Mouse (Mus musculus) neural tube, embryonic 13.5 days (tissue): ENCODE data around the gene Hbq1b. TPM values are rescaled to one million over a fixed set of nuclear protein-coding genes. Genes with fewer than 3 reads are reported as not detected.
"Not testable (repeated sequence)": the region's sequence is repeated elsewhere in the genome, so short reads cannot be mapped to it uniquely, and the experiment has no call there.

Experiments
- ATAC-seq: fragments of 200-750 bp; cut with Nextera tagmentation; 2 replicates; pipeline ENCODE4 v1.8.0; 2017; ENCODE audit warnings: low read depth, mild to moderate bottlenecking, moderate TSS enrichment, moderate library complexity
- H3K27ac ChIP-seq: fragments of 300-500 bp; sonication (generic); replicated peaks from 2 replicates; pipeline ENCODE4 v1.5.1; 2015; ENCODE audit warnings: moderate library complexity, mild to moderate bottlenecking, inconsistent platforms
- H3K27me3 ChIP-seq: fragments of 300-500 bp; sonication (generic); 2 replicates; pipeline ENCODE4 v1.6.1; 2015; ENCODE audit warnings: mild to moderate bottlenecking, inconsistent platforms
- H3K36me3 ChIP-seq: fragments of 300-500 bp; sonication (generic); 2 replicates; pipeline ENCODE4 v1.6.1; 2015; ENCODE audit warnings: mild to moderate bottlenecking, inconsistent platforms
- H3K4me1 ChIP-seq: fragments of 300-500 bp; sonication (generic); replicated peaks from 2 replicates; pipeline ENCODE4 v1.6.1; 2015; ENCODE audit warnings: inconsistent platforms
- H3K4me2 ChIP-seq: fragments of 300-500 bp; sonication (generic); 2 replicates; pipeline ENCODE4 v1.6.1; 2015; ENCODE audit warnings: inconsistent platforms, mild to moderate bottlenecking, moderate library complexity
- H3K4me3 ChIP-seq: fragments of 300-500 bp; sonication (generic); 2 replicates; pipeline ENCODE4 v1.5.1; 2015; ENCODE audit warnings: mild to moderate bottlenecking, inconsistent platforms
- H3K9ac ChIP-seq: fragments of 300-500 bp; sonication (generic); 2 replicates; pipeline ENCODE4 v1.6.1; 2015; ENCODE audit warnings: moderate library complexity, mild to moderate bottlenecking, inconsistent platforms
- H3K9me3 ChIP-seq: fragments of 300-500 bp; sonication (generic); 2 replicates; pipeline ENCODE4 v1.6.1; 2016; ENCODE audit warnings: inconsistent platforms
- WGBS: fragments of 180-500 bp; shearing (Covaris S2); methylation state at CpG from one replicate; pipeline ENCODE4 v1.1.7; 2015; 5-methylcytosine and 5-hydroxymethylcytosine counted together
- polyA plus RNA-seq: library from polyadenylated mRNA; unstranded; fragments of >200 nt; fragmentation: Nextera tagmentation; extraction: Ambion mirVana; gene quantifications from 2 replicates; pipeline ENCODE4 v1.2.1, GENCODE M21; 2015

The Hbq1b gene
- polyA plus RNA-seq, 1 experiment from 2014 or later, result 3.0 TPM

GRCm38 (mm10) chr11:32271178-32271577 lies 15.6 kb upstream of the Hbq1b start:
- Histone ChIP-seq H3K4me2 (no peak overlapping the region), H3K36me3 (no peaks in the 10 kb centered on the region), H3K4me3 (no peak overlapping the region), H3K9ac (no peak overlapping the region), H3K4me1 (peaks cover 12% of the 10 kb centered on the region), H3K27ac (no peak overlapping the region), H3K27me3 (0 out of 2 replicates have a peak, but pooled peaks cover 5% of the 10 kb centered on the region), H3K9me3 (no peaks in the 10 kb centered on the region)
- no peak for ATAC-seq
- WGBS, result 57% methylated on average over 4 of the region's 4 CpGs

- no peak within 1 kb of the TSS for H3K4me2 ChIP-seq
- H3K27ac ChIP-seq, result no peak within 1 kb of the TSS
- WGBS, result 69% methylated on average over 3 of the region's 3 CpGs
- no peak within 1 kb of the TSS for H3K9ac ChIP-seq
- H3K27me3 ChIP-seq, result peaks cover 15% of the 10 kb centered on the region; the same call in 1 of the 2 replicates
- no peak within 1 kb of the TSS for H3K4me3 ChIP-seq
- no peaks in the 10 kb centered on the region for H3K36me3 ChIP-seq
- no peaks in the 10 kb centered on the region for H3K4me1 ChIP-seq
- H3K9me3 ChIP-seq, result no peaks in the 10 kb centered on the region
- ATAC-seq, result no peak
Observed at GRCm38 (mm10) chr11:32276347-32276746, 10.4 kb upstream of the Hbq1b start, which contains the start of gene Hba-x. Hba-x (plus strand) TSS chr11:32276400.

- Histone ChIP-seq H3K27me3 (peaks cover 17% of the 10 kb centered on the region; the same call in 1 of the 2 replicates), H3K4me1 (no peaks in the 10 kb centered on the region), H3K9me3 (no peaks in the 10 kb centered on the region), H3K4me2 (no peak overlapping the region), H3K4me3 (no peak overlapping the region), H3K9ac (no peak overlapping the region), H3K36me3 (no peaks in the 10 kb centered on the region), H3K27ac (no peak overlapping the region)
- 73% methylated on average over 21 of the region's 21 CpGs for WGBS
- ATAC-seq, result no peak
Observed at GRCm38 (mm10) chr11:32277736-32278457, 8.9 kb upstream of the Hbq1b start.

GRCm38 (mm10) chr11:32278458-32278957 lies 8.3 kb upstream of the Hbq1b start:
- ATAC-seq, result no peak
- H3K27ac ChIP-seq, result no peak overlapping the region
- no peaks in the 10 kb centered on the region for H3K4me1 ChIP-seq
- H3K36me3 ChIP-seq, result no peaks in the 10 kb centered on the region
- H3K9me3 ChIP-seq, result no peaks in the 10 kb centered on the region
- H3K4me2 ChIP-seq, result no peak overlapping the region
- 79% methylated on average over 12 of the region's 12 CpGs for WGBS
- peaks cover 17% of the 10 kb centered on the region; the same call in 1 of the 2 replicates for H3K27me3 ChIP-seq
- no peak overlapping the region for H3K9ac ChIP-seq
- H3K4me3 ChIP-seq, result no peak overlapping the region

- peaks cover 17% of the 10 kb centered on the region; the same call in 1 of the 2 replicates for H3K27me3 ChIP-seq
Observed at GRCm38 (mm10) chr11:32280646-32281045, 6.1 kb upstream of the Hbq1b start.

GRCm38 (mm10) chr11:32281416-32282144 lies 5.2 kb upstream of the Hbq1b start:
- Histone ChIP-seq H3K4me1 (no peaks in the 10 kb centered on the region), H3K9me3 (no peaks in the 10 kb centered on the region), H3K27ac (no peak overlapping the region; the same call in 1 of the 2 replicates), H3K9ac (no peak overlapping the region), H3K27me3 (peaks cover 11% of the 10 kb centered on the region; the same call in 1 of the 2 replicates), H3K4me2 (no peak overlapping the region), H3K4me3 (no peak overlapping the region), H3K36me3 (no peaks in the 10 kb centered on the region)
- WGBS, result 63% methylated on average over 1 of the region's 1 CpGs
- no peak for ATAC-seq

More at GRCm38 (mm10) chr11:32280646-32281045, 6.1 kb upstream of the Hbq1b start:
- H3K27ac ChIP-seq, result no peak overlapping the region
- no peak overlapping the region for H3K4me2 ChIP-seq
- H3K4me1 ChIP-seq, result no peaks in the 10 kb centered on the region
- no peak overlapping the region for H3K9ac ChIP-seq
- no peaks in the 10 kb centered on the region for H3K9me3 ChIP-seq
- no peak overlapping the region for H3K4me3 ChIP-seq
- no peak for ATAC-seq
- 78% methylated on average over 2 of the region's 2 CpGs for WGBS
- H3K36me3 ChIP-seq, result no peaks in the 10 kb centered on the region

GRCm38 (mm10) chr11:32283091-32283777 lies 3.5 kb upstream of the Hbq1b start, which contains the start of gene Hba-a1:
Hba-a1 (plus strand) TSS chr11:32283511.
- not testable (repeated sequence) for H3K9me3 ChIP-seq, H3K36me3 ChIP-seq, H3K4me3 ChIP-seq, H3K27me3 ChIP-seq, H3K4me1 ChIP-seq, H3K9ac ChIP-seq, ATAC-seq, H3K27ac ChIP-seq, H3K4me2 ChIP-seq
- WGBS, result 75% methylated on average over 1 of the region's 5 CpGs

- not testable (repeated sequence) for H3K27me3 ChIP-seq, H3K9me3 ChIP-seq, H3K4me3 ChIP-seq, H3K4me2 ChIP-seq, ATAC-seq, H3K36me3 ChIP-seq, H3K9ac ChIP-seq, H3K27ac ChIP-seq, H3K4me1 ChIP-seq
- WGBS, result 61% methylated on average over 2 of the region's 2 CpGs
Observed at GRCm38 (mm10) chr11:32284582-32284981, 2.2 kb upstream of the Hbq1b start.

- H3K4me2 ChIP-seq, result no peak overlapping the region
- no peak overlapping the region for H3K4me3 ChIP-seq
- H3K27me3 ChIP-seq, result peaks cover 10% of the 10 kb centered on the region
- no peak overlapping the region for H3K9ac ChIP-seq
- 86% methylated on average over 6 of the region's 7 CpGs for WGBS
- H3K9me3 ChIP-seq, result no peaks in the 10 kb centered on the region
- no peak for ATAC-seq
- no peaks in the 10 kb centered on the region for H3K4me1 ChIP-seq
- no peaks in the 10 kb centered on the region for H3K36me3 ChIP-seq
- H3K27ac ChIP-seq, result no peak overlapping the region
Observed at GRCm38 (mm10) chr11:32285031-32285775, 1.6 kb upstream of the Hbq1b start.

GRCm38 (mm10) chr11:32285887-32286286 lies 878 bp upstream of the Hbq1b start:
- H3K9ac ChIP-seq, H3K27ac ChIP-seq, H3K36me3 ChIP-seq, ATAC-seq, H3K27me3 ChIP-seq, H3K9me3 ChIP-seq, H3K4me2 ChIP-seq, H3K4me3 ChIP-seq, H3K4me1 ChIP-seq: not testable (repeated sequence)

GRCm38 (mm10) chr11:32287493-32287825 lies 694 bp downstream of the Hbq1b start:
- no peaks in the 10 kb centered on the region for H3K36me3 ChIP-seq
- ATAC-seq, result no peak
- peaks cover 6% of the 10 kb centered on the region for H3K27me3 ChIP-seq
- WGBS, result 69% methylated on average over 9 of the region's 9 CpGs
- no peak overlapping the region for H3K27ac ChIP-seq
- no peaks in the 10 kb centered on the region for H3K4me1 ChIP-seq
- no peak overlapping the region for H3K9ac ChIP-seq
- no peaks in the 10 kb centered on the region for H3K9me3 ChIP-seq
- peak overlapping the region; percentile 54; the same call in 1 of the 2 replicates for H3K4me2 ChIP-seq
- no peak overlapping the region for H3K4me3 ChIP-seq
